Mouse (Mus musculus) lung, adult 18-20 months (tissue): Measurements from ENCODE around the gene Dnajb13.

Experiments used
- DNase-seq, 2 experiments: peaks; one replicate each; pipeline ENCODE4 v3.0.0; 2022; ENCODE audit warnings: mixed read lengths in 2 of 2

Dnajb13 gene

DNA sequence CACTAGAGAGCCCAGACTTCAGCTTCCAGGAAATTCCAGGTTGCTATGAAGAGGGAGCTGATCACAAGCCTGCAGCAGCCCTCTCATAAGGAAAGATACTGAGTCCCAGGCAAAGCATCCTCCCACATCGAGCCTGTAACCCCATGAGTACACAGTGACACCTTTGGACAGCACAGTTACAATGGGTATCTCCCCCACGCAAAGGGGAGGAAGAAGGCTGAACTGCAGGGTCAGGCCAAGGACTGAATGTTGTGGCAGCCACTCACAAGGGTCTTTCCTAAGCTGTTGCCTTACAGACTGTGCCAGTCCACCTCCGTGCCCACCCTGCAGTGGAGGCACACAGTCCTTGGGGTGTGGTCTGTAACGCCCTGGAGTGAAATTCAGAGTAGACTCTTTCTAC, 8.3 kb downstream of the Dnajb13 start:
- DNase-seq, result no peak

DNA sequence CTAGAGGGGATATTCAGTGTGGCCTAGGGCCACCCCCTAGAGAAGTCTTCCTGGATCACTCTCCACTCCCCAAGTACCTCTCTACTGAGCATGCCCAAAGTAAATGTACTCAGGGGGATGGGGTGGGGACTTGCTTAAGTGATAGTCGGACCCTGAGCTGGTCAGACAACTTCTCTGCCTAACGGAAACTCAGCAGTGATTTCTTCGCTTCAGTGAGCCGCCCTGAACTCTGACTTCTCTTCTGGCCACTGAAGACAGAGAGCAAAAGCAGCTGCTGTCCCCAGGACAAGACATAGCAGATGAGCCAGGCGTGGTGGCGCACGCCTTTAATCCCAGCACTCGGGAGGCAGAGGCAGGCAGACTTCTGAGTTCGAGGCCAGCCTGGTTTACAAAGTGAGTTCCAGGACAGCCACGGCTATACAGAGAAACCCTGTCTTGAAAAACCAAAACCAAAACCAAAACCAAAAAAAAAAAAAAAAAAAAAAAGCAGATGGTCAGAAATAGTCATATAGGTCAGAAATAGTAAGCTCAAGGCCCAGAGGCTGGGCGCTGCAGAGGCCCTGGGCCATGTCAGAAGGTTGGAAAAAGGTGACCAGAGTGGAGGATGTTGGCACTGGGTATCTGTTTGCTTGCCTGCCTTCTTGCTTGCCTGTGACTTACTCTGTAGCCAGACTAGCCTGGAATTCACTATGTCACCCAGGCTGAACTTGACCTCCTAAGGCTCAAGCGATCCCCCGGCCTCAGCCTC, 9.8 kb downstream of the Dnajb13 start:
- DNase-seq, result no peak

DNA sequence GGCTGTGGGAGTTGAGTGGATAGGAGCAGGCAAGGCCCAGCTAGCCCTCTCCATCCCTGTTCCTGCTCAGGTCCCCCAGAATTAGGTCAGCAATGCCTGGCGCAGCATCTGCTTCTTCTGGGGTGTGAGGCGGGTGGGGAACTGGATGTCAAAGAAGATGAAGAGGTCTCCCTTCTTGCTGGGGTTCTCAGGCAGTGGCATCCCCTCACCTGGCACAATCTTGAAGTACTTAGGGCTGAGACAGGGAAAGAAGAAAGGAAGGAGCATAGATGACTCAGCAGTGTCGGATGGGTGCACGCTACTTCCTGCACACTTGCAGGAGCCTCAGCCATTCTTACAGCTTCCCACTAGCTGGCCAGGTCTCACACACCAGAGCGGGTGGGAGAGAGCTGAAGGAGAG, 11.7 kb downstream of the Dnajb13 start:
- peak in 1 of 2 experiments; percentile 27 for DNase-seq

DNA sequence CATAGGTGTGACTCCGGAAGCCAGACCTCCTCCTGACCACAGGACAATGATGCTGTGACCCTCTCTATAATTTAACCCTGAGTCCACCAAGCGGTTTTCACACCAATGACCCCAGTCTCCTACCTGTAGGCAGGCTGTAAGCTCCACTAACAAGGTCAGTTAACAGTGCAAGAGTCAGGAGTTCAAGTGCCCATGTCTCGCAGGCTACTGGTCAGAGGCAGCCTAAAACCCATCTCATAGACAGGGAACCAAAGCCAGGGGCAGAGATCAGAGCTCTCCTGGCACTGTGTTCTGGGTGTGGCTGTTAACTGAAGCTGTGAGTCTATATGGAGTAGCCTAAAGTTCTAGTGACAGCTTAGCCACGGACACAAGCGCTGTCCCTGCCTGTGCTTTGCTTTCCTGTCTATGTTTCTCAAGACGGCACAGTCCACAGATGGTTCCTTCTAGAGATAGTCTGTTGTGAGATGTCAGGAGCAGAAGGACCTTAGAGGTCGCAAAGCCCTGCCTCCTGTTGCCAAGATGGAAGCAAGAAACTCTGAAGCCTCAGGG, 12.3 kb downstream of the Dnajb13 start:
- peak; percentile 41 to 58 for DNase-seq

DNA sequence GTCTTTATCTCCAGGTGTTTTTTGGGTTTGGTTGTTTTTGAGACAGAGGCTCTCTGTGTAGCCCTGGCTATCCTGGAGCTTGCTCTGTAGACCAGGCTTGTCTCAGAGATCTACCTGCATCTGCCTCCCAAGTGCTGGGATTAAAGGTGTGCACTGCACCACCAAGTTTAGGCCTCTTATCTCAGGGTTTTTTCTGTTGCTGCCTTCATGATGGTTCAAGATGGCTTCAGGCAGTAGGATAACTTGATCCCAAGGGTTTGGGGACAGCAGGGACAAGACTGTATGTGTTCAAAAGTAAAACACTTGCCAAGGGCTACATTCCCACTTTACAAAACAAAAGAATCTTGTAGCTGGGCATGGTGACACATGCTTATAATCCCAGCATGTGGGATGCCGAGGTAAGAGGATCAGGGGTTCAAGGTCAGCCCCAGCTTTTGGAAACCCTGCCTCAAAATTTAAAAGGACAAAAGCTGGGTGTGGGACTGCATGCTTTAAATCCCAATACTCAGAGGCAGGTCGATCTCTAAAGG, 12.9 kb downstream of the Dnajb13 start:
- no peak for DNase-seq

DNA sequence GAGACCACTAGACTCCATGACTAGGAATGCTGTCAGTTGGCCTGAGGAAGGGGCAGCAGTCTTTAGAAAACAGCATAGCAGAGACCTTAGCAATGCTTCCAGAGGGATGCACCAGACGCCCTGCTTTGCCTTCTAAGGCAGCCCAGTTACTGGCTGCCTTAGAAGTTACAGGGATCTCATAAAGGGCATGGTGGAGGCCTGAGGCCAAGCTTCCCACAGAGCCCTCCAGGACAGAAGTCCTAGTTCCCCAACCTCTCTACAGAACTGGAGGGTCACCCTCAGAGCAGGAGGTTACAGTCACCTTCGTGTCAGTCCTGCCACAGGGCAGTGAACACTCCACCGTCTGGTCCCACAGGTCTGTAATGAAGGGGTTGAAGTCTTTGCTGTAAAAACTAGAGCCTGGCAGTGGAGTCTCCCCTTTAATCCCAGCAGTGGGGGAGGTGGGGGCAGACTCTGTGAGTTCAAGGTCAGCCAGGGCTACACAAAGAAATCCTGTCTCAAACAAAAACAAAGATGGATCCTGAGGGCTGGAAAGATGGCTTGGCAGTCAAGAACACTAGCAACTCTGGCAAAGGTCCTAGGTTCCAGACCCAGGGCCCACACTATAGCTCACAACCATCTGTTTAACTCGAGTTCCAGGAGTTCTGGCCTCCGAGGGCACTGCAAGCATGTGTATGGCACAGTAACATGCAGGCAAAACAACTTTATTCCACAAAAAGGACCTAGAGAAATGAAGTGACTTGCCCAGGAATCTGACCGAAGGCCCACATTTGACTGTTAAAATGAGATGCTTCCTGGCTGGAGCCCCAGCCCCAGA, 13.5 kb downstream of the Dnajb13 start:
- DNase-seq, result peak in 1 of 2 experiments; percentile 42

DNA sequence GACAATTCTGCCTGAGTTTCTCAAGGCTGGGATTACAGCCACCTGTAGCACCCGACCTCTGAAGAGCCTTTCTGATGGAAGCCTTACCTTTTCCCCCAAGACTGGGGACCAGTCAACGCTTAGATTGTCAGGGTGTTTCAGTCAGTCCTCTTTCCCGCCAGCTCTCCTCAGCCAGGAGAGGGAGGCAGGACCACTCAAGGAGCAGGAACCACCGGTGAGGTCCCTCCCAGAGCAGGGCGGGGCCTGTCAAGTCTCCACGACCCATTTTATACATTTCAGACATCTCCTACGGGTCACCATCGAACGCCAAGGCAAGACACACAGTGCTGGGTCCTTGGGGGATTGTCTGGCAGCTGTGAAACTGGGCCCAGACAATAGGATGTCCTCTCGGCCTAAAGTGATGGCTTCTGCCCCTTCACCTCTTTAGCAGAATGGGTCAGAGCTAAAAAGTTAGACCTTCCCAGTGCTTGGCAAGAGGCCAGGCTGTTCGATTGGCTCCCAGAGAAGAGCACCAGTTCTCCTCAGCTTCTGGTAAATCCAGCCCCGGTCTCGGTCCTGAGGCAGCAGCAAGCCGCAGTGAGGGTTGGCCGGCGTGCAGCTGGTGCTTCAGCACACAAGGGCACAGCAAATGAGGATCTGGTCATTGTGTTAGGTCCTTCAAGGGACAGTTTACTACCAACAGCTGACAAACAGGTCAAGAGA, 14.3 kb downstream of the Dnajb13 start:
- DNase-seq, result peak; percentile 62 to 64

DNA sequence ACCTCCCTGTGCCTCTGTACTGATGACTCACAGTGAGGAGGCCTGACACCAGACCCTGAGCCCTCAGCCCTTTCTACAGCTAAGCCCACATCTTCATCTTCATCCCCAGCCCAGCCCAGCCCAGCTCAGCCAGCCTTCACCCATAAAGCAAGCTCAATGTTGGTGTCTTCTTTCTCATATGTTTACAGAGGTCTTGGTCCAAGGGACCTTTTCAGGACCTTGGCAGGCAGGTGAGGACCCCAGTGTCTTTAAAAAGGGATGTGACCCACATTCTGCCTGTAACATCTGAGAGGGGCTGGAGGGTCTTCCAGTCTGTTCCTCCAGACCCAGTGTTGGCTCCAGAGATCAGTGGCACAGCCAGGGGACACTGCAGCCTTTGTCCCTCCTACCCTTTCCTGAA, 15.3 kb downstream of the Dnajb13 start:
- no peak for DNase-seq

DNA sequence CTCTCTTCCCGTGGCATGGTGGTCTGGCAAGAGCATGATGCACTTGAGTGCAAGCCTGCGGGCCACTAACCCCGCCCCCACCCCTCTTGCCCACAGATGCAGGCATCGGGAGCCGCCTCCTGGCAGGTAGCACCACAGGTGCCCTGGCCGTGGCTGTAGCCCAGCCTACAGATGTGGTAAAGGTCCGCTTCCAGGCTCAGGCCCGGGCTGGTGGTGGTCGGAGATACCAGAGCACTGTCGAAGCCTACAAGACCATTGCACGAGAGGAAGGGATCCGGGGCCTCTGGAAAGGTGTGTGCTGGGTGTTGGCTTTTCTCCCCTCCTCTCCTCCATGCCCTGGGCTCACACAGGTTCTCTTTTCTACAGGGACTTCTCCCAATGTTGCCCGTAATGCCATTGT, 16.8 kb downstream of the Dnajb13 start:
- DNase-seq, result no peak

DNA sequence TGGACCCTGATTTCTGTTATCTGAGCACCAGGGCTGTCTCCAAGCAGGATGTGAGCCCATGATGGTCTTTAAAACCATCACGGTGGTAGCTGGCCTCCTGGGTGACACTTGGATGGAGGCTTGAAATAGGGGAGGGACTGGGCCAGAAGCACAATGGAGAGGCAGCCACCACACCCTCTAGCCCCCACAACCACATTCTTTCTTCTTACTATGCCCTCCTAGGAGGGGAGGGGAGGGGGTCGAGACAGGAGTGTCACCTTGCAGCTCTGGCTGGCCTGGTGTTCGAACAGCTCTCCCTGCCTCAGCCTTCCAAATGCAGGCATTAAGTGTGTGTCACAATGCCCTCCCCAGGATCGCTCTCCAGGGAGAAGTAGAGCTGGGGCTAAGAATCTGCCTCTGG, 17.4 kb downstream of the Dnajb13 start:
- DNase-seq, result no peak

DNA sequence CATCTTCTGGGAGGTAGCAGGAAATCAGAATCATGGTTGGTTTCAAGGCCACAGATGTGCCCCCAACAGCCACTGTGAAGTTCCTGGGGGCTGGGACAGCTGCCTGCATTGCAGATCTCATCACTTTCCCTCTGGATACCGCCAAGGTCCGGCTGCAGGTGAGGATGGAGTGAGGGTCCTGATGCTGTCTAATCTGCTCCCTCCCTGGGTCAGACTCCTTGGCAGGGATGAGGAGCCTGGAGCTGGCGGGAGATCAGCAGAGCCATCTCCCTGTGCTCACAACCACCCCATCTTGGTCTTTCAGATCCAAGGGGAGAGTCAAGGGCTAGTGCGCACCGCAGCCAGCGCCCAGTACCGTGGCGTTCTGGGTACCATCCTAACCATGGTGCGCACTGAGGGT, 18.0 kb downstream of the Dnajb13 start:
- no peak for DNase-seq

DNA sequence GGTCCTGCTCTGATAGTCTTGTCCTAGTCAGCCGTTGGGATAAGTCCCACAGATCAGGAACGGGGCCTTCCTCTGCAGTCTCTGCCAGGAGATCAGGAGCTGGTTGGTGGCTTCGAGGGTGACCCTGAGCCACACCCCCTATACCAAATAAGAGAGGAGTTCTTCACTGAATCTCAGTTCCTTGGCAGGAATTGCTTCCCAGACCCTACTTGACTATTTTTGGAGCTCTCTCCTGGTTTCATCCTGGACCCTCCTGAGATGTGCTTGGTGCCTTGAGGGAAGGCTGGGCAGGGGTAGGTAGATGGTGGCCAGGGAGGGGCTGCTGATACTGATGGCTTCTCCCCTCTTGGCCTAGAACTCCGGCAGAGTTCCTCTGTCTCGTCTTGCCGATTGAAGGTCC, 18.4 kb downstream of the Dnajb13 start:
- no peak for DNase-seq

DNA sequence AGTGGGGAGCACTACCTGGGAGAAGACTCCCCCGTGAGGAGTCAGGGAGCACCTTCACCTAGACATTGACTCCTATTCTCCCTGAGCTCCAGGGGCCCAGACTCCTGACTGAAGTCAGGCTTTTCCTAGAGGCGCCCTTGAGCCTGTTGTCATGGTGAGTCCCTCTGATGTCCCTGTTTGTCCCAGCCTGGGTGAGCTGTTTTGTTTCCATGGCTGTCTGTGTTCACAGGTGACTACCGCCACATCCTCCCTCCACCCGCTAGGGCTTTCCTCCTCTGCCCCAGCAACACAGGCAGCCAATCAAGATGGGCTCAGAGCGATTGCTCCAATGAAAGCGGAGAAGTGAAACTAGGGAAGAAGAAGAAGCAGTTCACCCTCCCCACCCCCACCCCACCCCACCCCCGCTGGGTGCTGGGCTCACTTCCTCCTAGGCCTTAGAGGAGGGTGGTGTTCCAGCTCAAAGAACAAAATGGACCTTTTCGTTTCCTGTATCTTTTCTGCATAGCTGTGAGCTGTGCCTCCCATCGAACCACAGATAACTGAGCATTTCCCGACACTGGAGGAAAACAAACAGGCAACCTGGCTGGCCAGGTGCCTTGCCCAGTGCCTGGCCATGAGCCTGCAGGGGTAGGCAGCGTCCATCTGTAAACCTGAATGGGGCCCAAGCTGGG, 19.0 kb downstream of the Dnajb13 start:
- peak; percentile 93 to 94 for DNase-seq

DNA sequence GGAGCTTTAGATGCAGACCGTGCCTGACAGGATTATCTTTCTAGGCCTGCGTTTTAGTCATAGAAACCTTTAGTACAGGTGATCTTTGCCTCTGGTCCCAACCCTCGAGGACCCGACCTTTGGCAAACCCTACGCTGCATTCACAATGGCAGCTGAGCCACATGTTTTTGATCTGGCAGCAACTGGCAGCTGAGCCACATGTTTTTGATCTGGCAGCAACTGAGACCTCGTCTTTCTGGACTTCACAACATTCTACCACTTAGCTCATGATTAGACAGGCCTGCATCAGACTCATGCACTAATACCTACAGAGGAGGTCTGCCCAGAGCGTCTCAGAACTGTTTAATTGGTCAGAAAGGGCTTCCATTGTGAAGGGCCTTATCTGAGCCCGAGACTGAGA, 19.7 kb downstream of the Dnajb13 start:
- DNase-seq, result no peak

DNA sequence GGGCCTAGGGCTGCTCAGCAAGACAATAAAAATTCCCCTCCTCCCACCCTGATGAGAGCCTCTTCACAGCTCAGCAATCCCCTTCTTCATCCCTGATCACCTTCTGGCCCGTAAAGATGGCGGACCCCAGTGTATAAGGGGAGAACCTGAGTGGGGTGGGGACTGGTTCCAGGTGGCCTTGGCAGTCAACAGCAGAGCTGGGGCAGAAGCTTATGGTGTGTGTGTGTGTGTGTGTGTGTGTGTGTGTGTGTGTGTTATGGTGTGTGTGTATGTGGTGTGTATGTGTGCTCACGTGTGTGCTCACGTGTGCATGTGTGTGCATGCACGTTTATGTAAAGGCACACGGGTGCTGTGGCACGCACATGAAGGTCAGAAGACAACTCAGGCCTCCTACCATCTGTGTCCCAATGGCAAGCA, 20.3 kb downstream of the Dnajb13 start:
- DNase-seq, result no peak

DNA sequence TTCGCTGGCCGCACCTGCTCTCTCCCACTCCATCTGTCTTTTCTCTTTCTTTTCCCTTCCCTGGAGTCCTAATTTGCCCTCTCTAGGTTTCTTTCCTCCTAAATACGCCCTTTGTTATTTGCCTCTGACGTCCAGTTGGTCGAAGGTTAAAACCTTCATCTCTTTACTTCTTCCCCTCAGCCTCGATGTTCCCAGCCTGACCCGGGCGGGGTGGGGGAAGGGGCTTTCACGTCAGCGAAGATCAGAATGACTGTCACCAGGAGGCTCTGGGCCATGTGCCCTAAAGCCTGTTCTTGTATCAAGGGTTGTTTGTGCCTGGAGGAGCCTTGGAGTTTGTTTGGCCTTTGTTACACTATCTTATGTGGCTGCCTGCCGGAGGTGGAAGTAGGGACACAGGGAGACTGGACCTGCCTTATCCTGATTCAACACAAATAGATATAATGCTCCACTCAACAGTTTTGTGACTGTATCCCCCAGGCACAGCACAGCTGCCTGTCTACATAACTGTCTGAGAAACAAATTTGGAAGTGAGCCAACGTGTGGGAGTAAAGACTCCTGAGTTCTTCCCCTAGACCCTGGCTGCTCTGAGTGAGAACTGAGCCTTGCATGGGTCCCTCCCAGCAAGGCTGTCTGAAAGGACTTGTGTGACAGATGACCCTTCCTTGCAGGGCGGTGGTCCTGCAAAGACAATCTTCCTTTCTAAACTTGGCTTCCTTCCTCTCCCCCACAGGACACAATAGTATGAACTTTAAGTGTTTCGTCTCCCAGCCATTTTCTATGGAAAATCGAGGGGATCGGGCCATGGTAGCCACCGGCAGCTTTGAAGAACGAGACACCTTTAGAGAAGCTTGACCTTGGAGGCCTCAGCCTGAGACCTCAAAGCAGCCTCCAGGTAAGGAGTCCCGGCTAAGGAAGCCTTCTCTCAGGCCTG, 21.0 kb downstream of the Dnajb13 start:
- DNase-seq, result peak; percentile 48 to 67

DNA sequence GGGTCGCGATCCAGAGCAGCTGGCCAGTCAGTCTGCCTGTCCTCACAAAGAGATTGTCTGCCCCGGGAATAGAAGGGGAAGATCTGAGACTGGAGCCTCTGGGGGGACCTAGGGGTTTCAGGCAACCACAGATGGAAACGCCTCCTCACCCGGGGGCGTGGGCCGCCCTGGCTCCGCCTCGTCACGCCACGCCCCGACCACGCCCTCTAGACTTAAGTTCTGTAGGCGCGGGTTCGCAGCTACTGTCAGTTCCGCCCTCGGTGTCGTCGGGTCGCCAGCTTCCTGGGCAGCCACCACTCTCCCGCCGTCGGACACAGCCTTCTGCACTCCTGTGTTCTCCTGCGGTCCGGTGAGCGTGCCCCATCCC, 21.7 kb downstream of the Dnajb13 start, which contains the start of gene Ucp2:
Ucp2 (plus strand) TSS at position 221 of the 367 bp plus-strand sequence.
- DNase-seq, result peak; percentile 96

DNA sequence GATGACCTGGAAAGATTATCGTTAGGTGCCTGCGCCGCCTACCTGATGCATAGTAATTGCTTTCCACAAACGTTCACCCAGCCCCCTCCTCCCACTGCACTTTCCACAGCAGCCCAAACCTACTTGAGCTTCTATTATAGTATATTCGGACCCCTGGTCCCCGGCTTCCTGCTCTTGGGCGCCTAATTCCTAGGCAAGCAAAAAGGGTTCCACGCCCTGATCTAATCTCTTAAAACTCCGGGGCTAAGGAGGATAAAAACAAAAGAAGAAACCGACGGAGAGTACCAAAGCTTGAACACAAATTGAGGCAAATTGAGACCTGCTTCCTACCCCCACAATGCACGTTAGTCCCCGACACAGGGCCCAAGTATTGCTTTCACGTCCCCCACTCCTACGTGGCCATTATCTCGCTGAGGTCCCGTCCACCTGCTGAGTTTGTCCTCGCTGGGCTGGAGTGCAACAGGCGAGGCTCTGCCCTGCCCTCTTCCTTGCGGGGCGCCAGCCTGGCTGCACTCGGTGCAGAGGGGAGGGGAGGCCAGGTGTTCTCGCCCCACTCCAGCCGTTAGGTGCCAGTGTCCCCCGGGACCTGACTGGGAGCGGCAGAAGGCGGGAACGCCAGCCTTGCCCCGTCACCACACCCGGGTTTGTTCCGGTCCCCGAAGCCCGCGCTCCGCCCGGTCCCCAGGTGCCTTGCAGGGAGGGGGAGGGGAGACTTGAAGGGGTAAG, 22.2 kb downstream of the Dnajb13 start:
- peak; percentile 50 to 88 for DNase-seq

DNA sequence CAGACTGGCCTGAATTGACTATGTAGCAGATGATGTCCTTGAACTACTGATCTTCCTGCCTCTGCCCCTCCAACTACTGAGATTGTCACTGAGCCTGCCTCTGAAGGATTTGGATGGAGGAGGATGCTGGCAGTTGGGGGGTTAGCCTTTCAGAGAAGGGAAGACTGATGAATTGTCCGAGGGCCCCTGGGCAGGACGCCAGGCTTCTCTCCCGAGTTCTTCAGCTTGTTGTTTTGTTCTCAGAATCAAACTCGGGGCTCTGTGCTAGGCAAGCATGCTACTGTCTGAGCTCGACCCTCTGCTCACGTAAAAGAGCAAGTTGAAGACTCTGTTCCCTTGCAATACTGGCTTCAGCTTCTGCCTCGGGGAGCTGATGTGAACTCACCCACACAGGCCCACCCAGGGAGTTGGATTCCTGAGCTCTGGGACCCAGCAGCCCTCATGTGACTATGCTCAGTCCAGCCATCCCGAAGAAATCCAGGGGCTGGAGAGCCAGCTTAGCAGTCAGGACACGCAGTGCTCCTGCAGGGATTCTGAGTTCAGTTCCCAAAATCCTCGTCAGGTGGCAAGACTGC, 26.2 kb downstream of the Dnajb13 start:
- DNase-seq, result no peak

DNA sequence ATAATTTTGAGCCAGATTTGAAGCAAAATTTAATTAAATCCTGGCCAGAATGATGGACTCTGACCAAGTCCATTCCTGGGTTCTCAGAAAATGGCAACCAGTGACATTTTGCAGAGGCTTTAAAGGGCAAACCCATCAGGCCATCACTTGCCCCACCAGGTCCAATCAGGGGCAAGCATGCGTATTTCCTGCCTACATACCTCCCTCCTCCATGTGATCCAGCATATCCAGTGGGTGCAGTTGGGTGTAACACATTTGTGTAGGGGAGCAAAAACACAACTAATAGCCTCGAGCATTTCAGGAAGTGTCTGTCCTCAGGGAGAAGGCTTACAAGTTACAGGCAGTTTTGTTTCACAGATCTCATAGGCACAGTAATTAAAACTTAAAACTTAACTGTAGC, 27.5 kb downstream of the Dnajb13 start:
- DNase-seq, result no peak
